In the genomic region with DNA sequence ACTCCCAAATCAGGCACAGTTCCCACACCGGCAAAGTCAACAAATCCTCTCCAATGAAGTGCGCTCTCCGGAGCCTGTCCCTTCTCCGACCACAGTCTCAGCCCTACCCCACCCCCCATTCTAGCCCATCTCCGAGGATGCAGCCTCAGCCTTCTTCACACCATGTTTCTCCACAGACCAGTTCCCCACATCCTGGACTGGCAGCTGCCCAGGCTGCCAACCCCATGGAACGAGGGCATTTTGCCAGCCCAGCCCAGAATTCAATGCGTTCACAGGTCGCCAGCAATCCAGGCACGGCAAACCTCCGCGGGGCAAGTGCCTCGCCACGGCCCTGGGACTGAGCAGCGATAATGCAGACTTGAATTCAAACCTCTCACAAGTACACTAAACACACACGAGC, we compare ENCODE assay signal across 7 mouse cellular contexts. TPM values are rescaled to one million over a fixed set of nuclear protein-coding genes. Genes with fewer than 3 reads are reported as not detected.
A peak's percentile ranks its signal among the peaks of the same experiment; 100 is the strongest.
DNase-seq lines count a peak whose midpoint lies in the region; ATAC-seq lines count a peak whose summit lies in the region.

No protein-coding gene starts in this region.

- 26% methylated on average over 15 of the region's 15 CpGs for WGBS in neural tube, embryonic 14.5 days

- intact Hi-C loops in left cerebral cortex, postnatal 4 days (cut with DNase I): no loop called here
- intact Hi-C loops in left cerebral cortex, postnatal 14 days (cut with DNase I): no loop called here

- H3K27ac ChIP-seq in neural tube, embryonic 14.5 days (ENCODE audit: low read depth, low read length): no peak overlapping the region

- H3K27me3 ChIP-seq in neural tube, embryonic 14.5 days (ENCODE audit: control insufficient read depth, insufficient read depth, low read length): no peaks in the 10 kb centered on the region

- H3K4me1 ChIP-seq in neural tube, embryonic 14.5 days (ENCODE audit: control insufficient read depth, insufficient read depth, low read length): no peaks in the 10 kb centered on the region

- peak; percentile 12 to 47; a peak in 3 of 4 replicates for ATAC-seq in hematopoietic stem cell, adult 5-6 weeks (replicated peaks in 1 of 2; ENCODE audit: insufficient read depth in 1 of 2, low FRiP score in 2 of 2, low TSS enrichment in 1 of 2, low read depth in 1 of 2, poor library complexity in 2 of 2, severe bottlenecking in 2 of 2)
- peak; percentile 50; the same call in 1 of the 2 replicates for ATAC-seq in neural tube, embryonic 14.5 days (ENCODE audit: low read depth)
- ATAC-seq in activated CD4-positive, CD25-positive, alpha-beta regulatory T cell, adult 4 months: no peak

- peak overlapping the region; percentile 26; the same call in 1 of the 2 replicates for H3K4me2 ChIP-seq in neural tube, embryonic 14.5 days (ENCODE audit: low read depth, low read length)

- DNase-seq in left cerebral cortex, postnatal 4 days: peak; percentile 87
- no peak for DNase-seq in left cerebral cortex, postnatal 14 days (ENCODE audit: low spot score in 2 of 2)
- peak; percentile 80 to 86 for DNase-seq in cerebellum, adult 18-20 months
- DNase-seq in thymus, postnatal 4 days: no peak

- no peaks in the 10 kb centered on the region for H3K36me3 ChIP-seq in neural tube, embryonic 14.5 days (ENCODE audit: control insufficient read depth, insufficient read depth, low read length)

- H3K9me3 ChIP-seq in neural tube, embryonic 14.5 days (ENCODE audit: control insufficient read depth, low read length): no peaks in the 10 kb centered on the region

- H3K4me3 ChIP-seq in neural tube, embryonic 14.5 days (ENCODE audit: low read depth, low read length): no peak overlapping the region

- no peak overlapping the region for H3K9ac ChIP-seq in neural tube, embryonic 14.5 days (replicated peaks; ENCODE audit: low read depth, low read length)

RNA-seq across cellular contexts. Expression of gene Myh14, which starts 24.7 kb away (rescaled TPM):
- 1 to 10 TPM; 3.0 to 5.7 TPM for total RNA-seq in left cerebral cortex, postnatal 4 days (2021)
- 10 to 100 TPM in 1 of 2 experiments, 1 to 10 TPM in 1; 8.8 to 14.5 TPM for total RNA-seq in left cerebral cortex, postnatal 14 days (2021)
- 0.10 and 0.38 TPM in 2 replicates for total RNA-seq in hematopoietic stem cell, adult 5-6 weeks (2017)
- polyA plus RNA-seq in neural tube, embryonic 14.5 days (2014; fragmentation: Nextera tagmentation; extraction: Ambion mirVana): 2.6 and 3.6 TPM in 2 replicates
- polyA plus RNA-seq in activated CD4-positive, CD25-positive, alpha-beta regulatory T cell, adult 4 months (2017; shearing (Covaris generic)): under 1 TPM in 1 of 2 experiments, not detected in 1; 0.38 TPM

RNA-seq across cellular contexts. Expression of gene Kcnc3, which starts 55.5 kb away (rescaled TPM):
- total RNA-seq in left cerebral cortex, postnatal 4 days (2021): 10 to 100 TPM; 31.0 to 33.0 TPM
- 10 to 100 TPM; 74.2 to 75.5 TPM for total RNA-seq in left cerebral cortex, postnatal 14 days (2021)
- total RNA-seq in hematopoietic stem cell, adult 5-6 weeks (2017): 0.50 TPM in 1 of 2 replicates, not detected in the other
- polyA plus RNA-seq in neural tube, embryonic 14.5 days (2014; fragmentation: Nextera tagmentation; extraction: Ambion mirVana): 7.5 and 8.9 TPM in 2 replicates
- not detected for polyA plus RNA-seq in activated CD4-positive, CD25-positive, alpha-beta regulatory T cell, adult 4 months (2017; shearing (Covaris generic))

Comparison
In these comparisons a context has a peak if more than half of its experiments do, and no peak if none do; other contexts are left out.
1. DNase-seq: peak in left cerebral cortex, postnatal 4 days (single experiment) and cerebellum, adult 18-20 months (2 of 2); none in left cerebral cortex, postnatal 14 days (0 of 2) and thymus, postnatal 4 days (single experiment).
2. RNA of gene Kcnc3, which starts 55.5 kb away (total RNA-seq): 74.2 to 75.5 TPM in left cerebral cortex, postnatal 14 days and 31.0 to 33.0 TPM in left cerebral cortex, postnatal 4 days; 0.50 TPM in hematopoietic stem cell, adult 5-6 weeks; every median in the first group is over 10 times any median in the second.